Mouse (Mus musculus): ENCODE results near the gene Erlec1. TPM values are rescaled to one million over a fixed set of nuclear protein-coding genes. Genes with fewer than 3 reads are reported as not detected.

Erlec1 gene
- total and polyA plus RNA-seq, 2 experiments from 2014 or later: 11.1 to 12.5 TPM

DNA sequence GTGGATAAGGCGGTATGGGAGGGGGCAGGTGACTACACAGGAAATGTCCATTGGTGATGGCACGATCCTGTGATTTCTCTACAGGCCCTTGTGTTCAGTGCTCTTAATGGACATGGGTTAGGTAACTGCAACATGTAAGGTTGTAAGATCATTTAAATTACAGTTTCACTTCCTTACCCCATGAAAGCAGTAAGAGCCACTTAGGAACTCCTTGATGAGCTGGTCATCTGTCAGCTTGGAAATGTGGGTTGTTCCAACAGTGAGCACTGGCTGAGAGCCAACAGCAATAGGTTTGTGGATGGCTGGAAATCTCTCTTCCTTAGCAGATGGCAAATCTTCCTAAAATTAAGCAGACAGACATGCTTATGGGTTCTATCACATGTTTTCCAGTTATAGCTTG, 10.6 kb downstream of the Erlec1 start:
- H3K4me2 ChIP-seq (ENCODE audit: low read depth, low read length, poor library complexity, severe bottlenecking): no peak overlapping the region
- WGBS: 95% methylated on average over 2 of the region's 2 CpGs
- peak; percentile 33 for DNase-seq (ENCODE audit: low spot score)
- peaks cover 39% of the 10 kb centered on the region for H3K36me3 ChIP-seq (ENCODE audit: insufficient read depth, low read length)
- no peak overlapping the region for H3K27ac ChIP-seq (ENCODE audit: low read depth, low read length)
- TF ChIP-seq CTCF (IDR thresholded peaks at IDR 0.05): no peak
- H3K4me3 ChIP-seq (ENCODE audit: low read depth, low read length): no peak overlapping the region
- no peak overlapping the region for H3K9ac ChIP-seq (replicated peaks; ENCODE audit: low read length, poor library complexity, severe bottlenecking)
- no peak for ATAC-seq (ENCODE audit: low FRiP score)
- no peaks in the 10 kb centered on the region for H3K27me3 ChIP-seq (ENCODE audit: insufficient read depth, low read length)
- no peaks in the 10 kb centered on the region for H3K4me1 ChIP-seq (ENCODE audit: insufficient read depth, low read length)
- H3K9me3 ChIP-seq (ENCODE audit: low read length): no peaks in the 10 kb centered on the region

GRCm38 (mm10) chr11:30928498-30928897, 25.6 kb downstream of the Erlec1 start:
- no peak overlapping the region for H3K27ac ChIP-seq (ENCODE audit: low read depth, low read length)
- H3K36me3 ChIP-seq (ENCODE audit: insufficient read depth, low read length): peaks cover 8% of the 10 kb centered on the region; the same call in 1 of the 2 replicates
- WGBS: 100% methylated on average over 1 of the region's 1 CpGs

DNA sequence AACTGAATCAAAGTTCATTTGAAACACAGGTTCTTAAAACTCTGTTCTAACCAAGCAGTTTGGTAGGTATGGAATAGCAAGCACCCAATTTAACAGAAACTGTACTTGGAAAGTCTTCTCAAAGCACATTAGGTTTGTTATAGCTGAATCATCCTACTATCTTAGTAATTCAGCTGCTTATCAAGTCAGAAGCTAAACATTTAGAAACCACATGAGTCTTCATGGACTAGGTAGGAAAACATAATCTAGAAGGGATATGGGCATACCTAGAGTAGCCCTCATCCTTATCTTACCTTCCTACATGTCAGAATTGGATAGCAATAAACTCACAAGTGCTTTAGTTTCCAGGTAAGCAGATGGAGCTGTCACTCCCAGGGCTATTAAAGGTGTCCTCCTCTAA, 26.1 kb downstream of the Erlec1 start:
- TF ChIP-seq CTCF (IDR thresholded peaks at IDR 0.05): no peak
- ATAC-seq (ENCODE audit: low FRiP score): no peak
- H3K9me3 ChIP-seq (ENCODE audit: low read length): no peaks in the 10 kb centered on the region
- peaks cover 8% of the 10 kb centered on the region for H3K36me3 ChIP-seq (ENCODE audit: insufficient read depth, low read length)
- no peak for DNase-seq (ENCODE audit: low spot score)
- no peak overlapping the region for H3K27ac ChIP-seq (ENCODE audit: low read depth, low read length)
- H3K4me1 ChIP-seq (ENCODE audit: insufficient read depth, low read length): no peaks in the 10 kb centered on the region
- H3K4me3 ChIP-seq (ENCODE audit: low read depth, low read length): no peak overlapping the region
- H3K4me2 ChIP-seq (ENCODE audit: low read depth, low read length, poor library complexity, severe bottlenecking): no peak overlapping the region
- no peaks in the 10 kb centered on the region for H3K27me3 ChIP-seq (ENCODE audit: insufficient read depth, low read length)
- H3K9ac ChIP-seq (replicated peaks; ENCODE audit: low read length, poor library complexity, severe bottlenecking): no peak overlapping the region

More at GRCm38 (mm10) chr11:30928498-30928897, 25.6 kb downstream of the Erlec1 start:
- no peak for TF ChIP-seq CTCF (IDR thresholded peaks at IDR 0.05)
- no peak overlapping the region for H3K4me2 ChIP-seq (ENCODE audit: low read depth, low read length, poor library complexity, severe bottlenecking)
- no peak for DNase-seq (ENCODE audit: low spot score)
- no peaks in the 10 kb centered on the region for H3K4me1 ChIP-seq (ENCODE audit: insufficient read depth, low read length)
- H3K9me3 ChIP-seq (ENCODE audit: low read length): no peaks in the 10 kb centered on the region
- ATAC-seq (ENCODE audit: low FRiP score): no peak
- H3K4me3 ChIP-seq (ENCODE audit: low read depth, low read length): no peak overlapping the region
- no peaks in the 10 kb centered on the region for H3K27me3 ChIP-seq (ENCODE audit: insufficient read depth, low read length)
- H3K9ac ChIP-seq (replicated peaks; ENCODE audit: low read length, poor library complexity, severe bottlenecking): no peak overlapping the region

GRCm38 (mm10) chr11:30923283-30923682, 30.9 kb downstream of the Erlec1 start:
- Histone ChIP-seq H3K36me3 (ENCODE audit: insufficient read depth, low read length) (peaks cover 2% of the 10 kb centered on the region; the same call in 1 of the 2 replicates), H3K4me2 (ENCODE audit: low read depth, low read length, poor library complexity, severe bottlenecking) (no peak overlapping the region), H3K27ac (ENCODE audit: low read depth, low read length) (no peak overlapping the region), H3K9ac (replicated peaks; ENCODE audit: low read length, poor library complexity, severe bottlenecking) (no peak overlapping the region), H3K4me1 (ENCODE audit: insufficient read depth, low read length) (no peaks in the 10 kb centered on the region), H3K4me3 (ENCODE audit: low read depth, low read length) (no peak overlapping the region), H3K27me3 (ENCODE audit: insufficient read depth, low read length) (no peaks in the 10 kb centered on the region), H3K9me3 (ENCODE audit: low read length) (no peaks in the 10 kb centered on the region)
- no peak for ATAC-seq (ENCODE audit: low FRiP score)
- no peak for TF ChIP-seq CTCF (IDR thresholded peaks at IDR 0.05)
- WGBS: 98% methylated on average over 3 of the region's 3 CpGs
- no peak for DNase-seq (ENCODE audit: low spot score)

- no peak overlapping the region for H3K9ac ChIP-seq (replicated peaks; ENCODE audit: low read length, poor library complexity, severe bottlenecking)
- H3K4me1 ChIP-seq (ENCODE audit: insufficient read depth, low read length): no peaks in the 10 kb centered on the region
- no peak for TF ChIP-seq CTCF (IDR thresholded peaks at IDR 0.05)
- H3K4me3 ChIP-seq (ENCODE audit: low read depth, low read length): no peak overlapping the region
- ATAC-seq (ENCODE audit: low FRiP score) (no peak), DNase-seq (ENCODE audit: low spot score) (no peak)
- H3K9me3 ChIP-seq (ENCODE audit: low read length): no peaks in the 10 kb centered on the region
- WGBS: 56% methylated on average over 1 of the region's 1 CpGs
- no peak overlapping the region for H3K4me2 ChIP-seq (ENCODE audit: low read depth, low read length, poor library complexity, severe bottlenecking)
- H3K27ac ChIP-seq (ENCODE audit: low read depth, low read length): no peak overlapping the region
- peaks cover 2% of the 10 kb centered on the region; the same call in 1 of the 2 replicates for H3K36me3 ChIP-seq (ENCODE audit: insufficient read depth, low read length)
- H3K27me3 ChIP-seq (ENCODE audit: insufficient read depth, low read length): no peaks in the 10 kb centered on the region
Observed at GRCm38 (mm10) chr11:30920641-30921040, 33.5 kb downstream of the Erlec1 start.

- no peak for TF ChIP-seq CTCF (IDR thresholded peaks at IDR 0.05)
- ATAC-seq (ENCODE audit: low FRiP score) (no peak), DNase-seq (ENCODE audit: low spot score) (no peak)
- no peaks in the 10 kb centered on the region for H3K27me3 ChIP-seq (ENCODE audit: insufficient read depth, low read length)
- H3K36me3 ChIP-seq (ENCODE audit: insufficient read depth, low read length): peaks cover 4% of the 10 kb centered on the region; the same call in 1 of the 2 replicates
- H3K9me3 ChIP-seq (ENCODE audit: low read length): 0 out of 2 replicates have a peak, but pooled peaks cover 3% of the 10 kb centered on the region
- no peaks in the 10 kb centered on the region for H3K4me1 ChIP-seq (ENCODE audit: insufficient read depth, low read length)
- H3K4me2 ChIP-seq (ENCODE audit: low read depth, low read length, poor library complexity, severe bottlenecking): no peak overlapping the region
- no peak overlapping the region for H3K27ac ChIP-seq (ENCODE audit: low read depth, low read length)
- no peak overlapping the region for H3K9ac ChIP-seq (replicated peaks; ENCODE audit: low read length, poor library complexity, severe bottlenecking)
- H3K4me3 ChIP-seq (ENCODE audit: low read depth, low read length): no peak overlapping the region
- WGBS: 94% methylated on average over 3 of the region's 3 CpGs
Observed at GRCm38 (mm10) chr11:30912311-30912710, 41.8 kb downstream of the Erlec1 start.
